19 mouse cellular contexts compared by ENCODE assay signal in the genomic region with DNA sequence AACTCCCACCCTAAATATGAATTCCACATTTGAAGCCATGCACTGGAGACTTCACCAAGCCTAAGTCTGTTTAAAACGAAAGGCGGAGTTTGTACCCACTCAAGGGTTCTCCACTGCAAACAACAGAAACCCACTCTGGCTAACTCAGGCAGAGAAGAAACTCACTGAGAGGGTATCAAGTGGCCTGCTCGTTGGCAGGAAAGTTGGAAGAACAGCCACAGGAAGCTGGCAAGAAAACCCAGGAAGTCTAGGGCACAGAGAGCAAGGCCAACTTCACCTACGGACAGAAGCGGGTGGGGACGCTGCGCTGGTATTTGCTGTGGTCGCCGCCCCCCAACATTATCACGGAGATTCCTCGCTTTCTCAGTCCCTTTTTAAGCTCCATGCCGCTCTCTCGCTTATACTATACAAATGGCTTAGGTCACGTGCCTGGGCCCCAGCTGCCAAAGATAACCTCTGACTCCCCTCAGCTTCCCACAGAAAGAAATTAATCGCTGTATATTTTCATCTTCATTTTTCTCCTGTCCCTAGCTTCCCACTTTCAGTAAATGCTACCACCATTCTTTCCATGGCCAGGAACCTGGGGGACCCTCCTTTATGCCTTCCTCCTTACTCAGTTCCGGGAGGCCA. TPM values are rescaled to one million over a fixed set of nuclear protein-coding genes. Genes with fewer than 3 reads are reported as not detected.
DNase-seq lines count a peak whose midpoint lies in the region; ATAC-seq and TF ChIP-seq lines count a peak whose summit lies in the region.
"Had no signal": no experiment of that assay in that cellular context is flagged by ENCODE, and none has a peak within 500 bp of the region (broad histone marks: within the 10 kb centered on the region; RNA-seq: fewer than 3 reads in every experiment).

No protein-coding gene starts in this region.

- no peak overlapping the region for H3K4me3 ChIP-seq in heart, embryonic 13.5 days
- H3K4me3 ChIP-seq in heart, adult 2 months, result no peak overlapping the region
- H3K4me3 ChIP-seq in ES-Bruce4 (ENCODE audit: low read depth, low read length), result 0 out of 2 replicates have a peak overlapping the region, but pooled peaks have one; percentile 10
- no peak overlapping the region for H3K4me3 ChIP-seq in embryonic facial prominence, embryonic 13.5 days
- H3K4me3 ChIP-seq in lung, embryonic 16.5 days (ENCODE audit: low read length), result no peak overlapping the region
- H3K4me3 ChIP-seq: hindbrain, embryonic 12.5 days; megakaryocyte, embryonic 14.5 days had no signal

- peak overlapping the region; percentile 37 for H3K4me2 ChIP-seq in heart, embryonic 13.5 days
- no peak overlapping the region for H3K4me2 ChIP-seq in embryonic facial prominence, embryonic 13.5 days
- peak overlapping the region; percentile 21 for H3K4me2 ChIP-seq in lung, embryonic 16.5 days (ENCODE audit: low read depth, low read length)
- H3K4me2 ChIP-seq: hindbrain, embryonic 12.5 days had no signal

- H3K9ac ChIP-seq in heart, embryonic 13.5 days, result peak overlapping the region; percentile 59
- H3K9ac ChIP-seq in heart, adult 2 months (ENCODE audit: low read depth, low read length), result no peak overlapping the region
- H3K9ac ChIP-seq in ES-Bruce4 (ENCODE audit: low read depth, poor library complexity, severe bottlenecking), result peak overlapping the region; percentile 3; the same call in 1 of the 2 replicates
- no peak overlapping the region for H3K9ac ChIP-seq in embryonic facial prominence, embryonic 13.5 days
- H3K9ac ChIP-seq in lung, embryonic 16.5 days (ENCODE audit: low read length), result peak overlapping the region; percentile 32; the same call in 1 of the 2 replicates
- H3K9ac ChIP-seq: hindbrain, embryonic 12.5 days had no signal

- TF ChIP-seq CTCF in heart, adult 2 months (IDR thresholded peaks at IDR 0.05), result no peak
- no peak for TF ChIP-seq CTCF in ES-Bruce4 (IDR thresholded peaks at IDR 0.05; ENCODE audit: low read depth, low read length)

- no peaks in the 10 kb centered on the region for H3K79me2 ChIP-seq in heart, adult 2 months (replicated peaks; ENCODE audit: control insufficient read depth, insufficient read depth, low read length)

- peaks cover 14% of the 10 kb centered on the region for H3K4me1 ChIP-seq in heart, embryonic 13.5 days
- H3K4me1 ChIP-seq in heart, adult 2 months (ENCODE audit: control insufficient read depth, insufficient read depth, low read length), result no peaks in the 10 kb centered on the region
- no peaks in the 10 kb centered on the region for H3K4me1 ChIP-seq in ES-Bruce4 (ENCODE audit: control insufficient read depth, insufficient read depth, low read length)
- H3K4me1 ChIP-seq in embryonic facial prominence, embryonic 13.5 days, result peaks cover 18% of the 10 kb centered on the region
- H3K4me1 ChIP-seq in lung, embryonic 16.5 days (replicated peaks; ENCODE audit: control insufficient read depth, insufficient read depth, low read length), result peaks cover 7% of the 10 kb centered on the region

- intact Hi-C loops in heart, adult 2 months (cut with DNase I), result no loop called here
- intact Hi-C loops in left cerebral cortex, postnatal 4 days (cut with DNase I), result no loop called here

- no peak for DNase-seq in heart, adult 2 months
- DNase-seq in adipocyte (ENCODE audit: low spot score), result no peak
- DNase-seq in adrenal gland, postnatal 36 days, result no peak
- no peak for DNase-seq in left cerebral cortex, postnatal 4 days
- DNase-seq: B cell, adult 2 months; cerebellum, postnatal 14 days; layer of hippocampus, postnatal 36 days; retina, postnatal 1 day; thymus, adult 2 months had no signal

- no peaks in the 10 kb centered on the region for H3K27me3 ChIP-seq in heart, embryonic 13.5 days (replicated peaks)
- no peaks in the 10 kb centered on the region for H3K27me3 ChIP-seq in heart, adult 2 months (ENCODE audit: control insufficient read depth, insufficient read depth, low read length)
- no peaks in the 10 kb centered on the region for H3K27me3 ChIP-seq in ES-Bruce4 (ENCODE audit: control insufficient read depth, insufficient read depth, low read length, poor library complexity, severe bottlenecking)
- no peaks in the 10 kb centered on the region for H3K27me3 ChIP-seq in embryonic facial prominence, embryonic 13.5 days
- no peaks in the 10 kb centered on the region for H3K27me3 ChIP-seq in lung, embryonic 16.5 days (ENCODE audit: control insufficient read depth, insufficient read depth, low read depth, low read length)
- H3K27me3 ChIP-seq: hindbrain, embryonic 12.5 days; Patski had no signal

- H3K27ac ChIP-seq in heart, embryonic 13.5 days (replicated peaks), result 0 out of 2 replicates have a peak overlapping the region, but pooled peaks have one; percentile 2
- H3K27ac ChIP-seq in heart, adult 2 months, result no peak overlapping the region
- H3K27ac ChIP-seq in ES-Bruce4 (ENCODE audit: insufficient read depth, low read length), result no peak overlapping the region
- peak overlapping the region; percentile 55; the same call in 1 of the 2 replicates for H3K27ac ChIP-seq in embryonic facial prominence, embryonic 13.5 days
- peak overlapping the region; percentile 87 for H3K27ac ChIP-seq in lung, embryonic 16.5 days (ENCODE audit: low read length)
- H3K27ac ChIP-seq: hindbrain, embryonic 12.5 days had no signal

- 0 out of 2 replicates have a peak, but pooled peaks cover 3% of the 10 kb centered on the region for H3K9me3 ChIP-seq in heart, embryonic 13.5 days
- no peaks in the 10 kb centered on the region for H3K9me3 ChIP-seq in ES-Bruce4 (replicated peaks; ENCODE audit: control insufficient read depth, insufficient read depth, low read length, poor library complexity, severe bottlenecking)
- H3K9me3 ChIP-seq in embryonic facial prominence, embryonic 13.5 days, result no peaks in the 10 kb centered on the region
- H3K9me3 ChIP-seq in lung, embryonic 16.5 days (ENCODE audit: control insufficient read depth, low read length), result no peaks in the 10 kb centered on the region; the same call in 1 of the 2 replicates
- H3K9me3 ChIP-seq: hindbrain, embryonic 12.5 days; megakaryocyte, embryonic 14.5 days had no signal

- ATAC-seq in heart, embryonic 13.5 days (ENCODE audit: extremely low read depth, insufficient number of reproducible peaks, low FRiP score, low TSS enrichment), result no peak
- ATAC-seq in embryonic facial prominence, embryonic 13.5 days (ENCODE audit: insufficient number of reproducible peaks, insufficient read depth, low FRiP score, low TSS enrichment, low read depth), result no peak
- ATAC-seq in lung, embryonic 16.5 days (ENCODE audit: low read depth), result peak; percentile 89
- ATAC-seq: activated CD4-positive, CD25-positive, alpha-beta regulatory T cell, adult 4 months; forebrain, embryonic 16.5 days; midbrain, embryonic 16.5 days; Patski had no signal

- TF ChIP-seq POLR2A in heart, adult 2 months (IDR thresholded peaks at IDR 0.05; ENCODE audit: insufficient read depth, low read depth, low read length), result no peak
- no peak for TF ChIP-seq POLR2A in ES-Bruce4 (IDR thresholded peaks at IDR 0.05; ENCODE audit: insufficient read depth, low read length)

- 42% methylated on average over 16 of the region's 16 CpGs for WGBS in heart, embryonic 13.5 days
- WGBS in heart, adult 2 months, result 43% methylated on average over 16 of the region's 16 CpGs
- WGBS in embryonic facial prominence, embryonic 13.5 days, result 65% methylated on average over 16 of the region's 16 CpGs
- 23% methylated on average over 16 of the region's 16 CpGs for WGBS in lung, embryonic 16.5 days

- no peaks in the 10 kb centered on the region for H3K36me3 ChIP-seq in heart, embryonic 13.5 days
- no peaks in the 10 kb centered on the region for H3K36me3 ChIP-seq in heart, adult 2 months (ENCODE audit: control insufficient read depth, insufficient read depth, low read length)
- H3K36me3 ChIP-seq in ES-Bruce4 (ENCODE audit: control insufficient read depth, insufficient read depth, low read length, poor library complexity, severe bottlenecking), result no peaks in the 10 kb centered on the region
- no peaks in the 10 kb centered on the region for H3K36me3 ChIP-seq in embryonic facial prominence, embryonic 13.5 days
- no peaks in the 10 kb centered on the region for H3K36me3 ChIP-seq in lung, embryonic 16.5 days (ENCODE audit: control insufficient read depth, insufficient read depth, low read length)
- H3K36me3 ChIP-seq: hindbrain, embryonic 12.5 days had no signal

- no peak for TF ChIP-seq EP300 in heart, adult 2 months (IDR thresholded peaks at IDR 0.05; ENCODE audit: insufficient read depth, low read depth, low read length)
- no peak for TF ChIP-seq EP300 in ES-Bruce4 (IDR thresholded peaks at IDR 0.05; ENCODE audit: insufficient read depth, low read depth, low read length)

RNA-seq across cellular contexts. Expression of gene Eml4, which starts 9.7 kb away (rescaled TPM):
- 14.4 and 15.4 TPM in 2 replicates for polyA plus RNA-seq in heart, embryonic 13.5 days (2015; fragmentation: Nextera tagmentation; extraction: Ambion mirVana)
- 1 to 10 TPM; 3.8 to 4.5 TPM for total RNA-seq in heart, adult 2 months (2021)
- polyA plus RNA-seq in heart, adult 2 months (2012; rRNA removed), result 3.0 and 5.1 TPM in 2 replicates
- 100 and 114 TPM in 2 replicates for polyA plus RNA-seq in ES-Bruce4 (2011; ENCODE audit: insufficient read depth, insufficient read length, low read depth, missing spikeins)
- 41.6 and 43.7 TPM in 2 replicates for polyA plus RNA-seq in embryonic facial prominence, embryonic 13.5 days (2015; fragmentation: Nextera tagmentation; extraction: Ambion mirVana)
- 28.4 and 28.6 TPM in 2 replicates for polyA plus RNA-seq in lung, embryonic 16.5 days (2015; fragmentation: Nextera tagmentation; extraction: Ambion mirVana)
- total RNA-seq in adrenal gland, postnatal 36 days (2021), result 10 to 100 TPM; 21.0 to 23.3 TPM
- 10 to 100 TPM; 44.9 to 47.8 TPM for total RNA-seq in left cerebral cortex, postnatal 4 days (2021)

Comparison
In these comparisons a context has a peak if more than half of its experiments do, and no peak if none do; other contexts are left out.
1. H3K27ac ChIP-seq: peak in heart, embryonic 13.5 days (single experiment), embryonic facial prominence, embryonic 13.5 days (single experiment) and lung, embryonic 16.5 days (single experiment); none in heart, adult 2 months (single experiment) and ES-Bruce4 (single experiment).
2. H3K9ac ChIP-seq: peak in heart, embryonic 13.5 days (single experiment), ES-Bruce4 (single experiment) and lung, embryonic 16.5 days (single experiment); none in heart, adult 2 months (single experiment) and embryonic facial prominence, embryonic 13.5 days (single experiment).